Mouse (Mus musculus) kidney, adult 2 months (tissue): ENCODE data around the gene Adgrl2.

ENCODE experiments used
- CTCF ChIP-seq: fragments of 200-500 bp; conservative IDR thresholded peaks from 2 replicates; pipeline ENCODE4 v1.5.1; 2011; ENCODE audit warnings: low read depth, mild to moderate bottlenecking, control low read depth, low read length, moderate library complexity, mixed read lengths; ENCODE audit not compliant: insufficient read depth, insufficient read length
- POLR2A ChIP-seq: fragments of 200-500 bp; IDR thresholded peaks from one replicate; pipeline ENCODE4 v1.6.1; 2011; ENCODE audit warnings: low read depth, low read length, control low read depth

DNA sequence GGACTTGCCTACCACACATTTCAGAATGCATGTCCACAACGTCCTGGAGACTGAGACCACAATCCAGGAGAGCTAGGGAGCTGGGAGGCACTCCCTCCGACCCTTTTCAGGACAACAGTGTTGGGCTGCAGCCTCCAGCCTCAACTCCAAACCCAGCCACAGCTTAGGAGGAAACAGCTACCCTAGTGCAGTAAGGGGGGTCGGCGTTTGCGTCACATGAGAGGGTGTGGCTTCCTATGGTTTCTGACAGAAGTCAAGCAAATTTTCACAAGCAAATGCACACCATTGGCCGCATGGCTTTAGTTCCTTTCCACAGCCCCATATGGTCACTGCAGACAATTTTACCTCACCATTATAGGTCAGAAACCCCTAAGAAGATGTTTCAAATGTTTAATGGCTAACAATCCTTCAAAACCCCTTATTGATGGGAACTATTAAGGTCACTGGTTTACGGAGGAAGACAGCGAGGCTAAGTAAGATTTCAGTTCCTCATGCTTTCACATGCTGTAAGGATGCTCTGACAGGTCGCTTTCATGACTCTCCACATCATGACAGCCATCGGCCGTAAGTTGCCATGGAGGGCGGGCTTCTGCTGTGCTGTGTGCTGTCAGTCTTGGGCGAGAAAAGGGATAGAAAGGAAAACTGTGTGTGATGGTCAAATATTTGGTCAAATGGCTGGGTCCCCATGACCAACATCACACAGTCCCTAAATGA lies 94.8 kb downstream of the Adgrl2 start:
- TF ChIP-seq POLR2A (no peak), CTCF (no peak)
